In genomic region chr12:86770927-86771326, GRCm38 (mm10) we compare ENCODE assay signal across 15 mouse cellular contexts. TPM values are rescaled to one million over a fixed set of nuclear protein-coding genes. Genes with fewer than 3 reads are reported as not detected.
DNase-seq lines count a peak whose midpoint lies in the region; ATAC-seq and TF ChIP-seq lines count a peak whose summit lies in the region.
"Had no signal": no experiment of that assay in that cellular context is flagged by ENCODE, and none has a peak within 500 bp of the region (broad histone marks: within the 10 kb centered on the region; RNA-seq: fewer than 3 reads in every experiment).

No protein-coding gene starts in this region.

- no peak overlapping the region for H3K9ac ChIP-seq in ES-Bruce4 (ENCODE audit: low read depth, poor library complexity, severe bottlenecking)
- no peak overlapping the region for H3K9ac ChIP-seq in hindbrain, postnatal 0 days (replicated peaks; ENCODE audit: low read length)
- H3K9ac ChIP-seq: kidney, embryonic 15.5 days; liver, postnatal 0 days had no signal

- H3K4me1 ChIP-seq in kidney, adult 2 months (ENCODE audit: control insufficient read depth, insufficient read depth, low read length): peaks cover 3% of the 10 kb centered on the region; the same call in 1 of the 2 replicates
- H3K4me1 ChIP-seq in ES-Bruce4 (ENCODE audit: control insufficient read depth, insufficient read depth, low read length): peaks cover 14% of the 10 kb centered on the region
- no peaks in the 10 kb centered on the region for H3K4me1 ChIP-seq in hindbrain, postnatal 0 days (ENCODE audit: insufficient read depth, low read length)

- no peaks in the 10 kb centered on the region for H3K27me3 ChIP-seq in kidney, adult 2 months (replicated peaks; ENCODE audit: control insufficient read depth, insufficient read depth, low read length)
- no peaks in the 10 kb centered on the region for H3K27me3 ChIP-seq in ES-Bruce4 (ENCODE audit: control insufficient read depth, insufficient read depth, low read length, poor library complexity, severe bottlenecking)
- no peaks in the 10 kb centered on the region for H3K27me3 ChIP-seq in hindbrain, postnatal 0 days (ENCODE audit: insufficient read depth, low read length)
- H3K27me3 ChIP-seq: kidney, embryonic 15.5 days had no signal

- no peak for DNase-seq in kidney, adult 2 months
- no peak for DNase-seq in kidney, postnatal 4 days
- peak; percentile 91 for DNase-seq in R1 (ENCODE audit: low read depth, low spot score)
- peak; percentile 5 for DNase-seq in hindbrain, postnatal 0 days (ENCODE audit: low spot score)
- no peak for DNase-seq in cerebellum, postnatal 36 days
- no peak for DNase-seq in thymus, postnatal 25 days
- DNase-seq in frontal cortex, postnatal 10 days (ENCODE audit: low spot score in 2 of 2): no peak
- DNase-seq: liver, postnatal 0 days had no signal

- no peak overlapping the region for H3K4me2 ChIP-seq in hindbrain, postnatal 0 days (ENCODE audit: low read depth, low read length)
- H3K4me2 ChIP-seq: kidney, embryonic 15.5 days had no signal

- H3K27ac ChIP-seq in kidney, adult 2 months (ENCODE audit: insufficient read depth, low read depth, low read length): 0 out of 2 replicates have a peak overlapping the region, but pooled peaks have one; percentile 39
- peak overlapping the region; percentile 76 for H3K27ac ChIP-seq in ES-Bruce4 (ENCODE audit: insufficient read depth, low read length)
- H3K27ac ChIP-seq in hindbrain, postnatal 0 days: no peak overlapping the region

- H3K9me3 ChIP-seq in ES-Bruce4 (replicated peaks; ENCODE audit: control insufficient read depth, insufficient read depth, low read length, poor library complexity, severe bottlenecking): no peaks in the 10 kb centered on the region
- H3K9me3 ChIP-seq in hindbrain, postnatal 0 days (ENCODE audit: low read length): no peaks in the 10 kb centered on the region
- H3K9me3 ChIP-seq: kidney, embryonic 15.5 days had no signal

- WGBS in kidney, adult 2 months: 45% methylated on average over 3 of the region's 3 CpGs
- 4% methylated on average over 3 of the region's 3 CpGs for WGBS in hindbrain, postnatal 0 days

- TF ChIP-seq EP300 in ES-Bruce4 (IDR thresholded peaks at IDR 0.05; ENCODE audit: insufficient read depth, low read depth, low read length): 0 out of 2 replicates have a peak, but pooled peaks have one; percentile 12

- TF ChIP-seq CTCF in kidney, adult 2 months (conservative IDR thresholded peaks at IDR 0.05; ENCODE audit: insufficient read depth, insufficient read length, low read depth, low read length): no peak
- no peak for TF ChIP-seq CTCF in ES-Bruce4 (IDR thresholded peaks at IDR 0.05; ENCODE audit: low read depth, low read length)
- no peak for TF ChIP-seq CTCF in hindbrain, postnatal 0 days (IDR thresholded peaks at IDR 0.05; ENCODE audit: low read depth)

- no peaks in the 10 kb centered on the region for H3K36me3 ChIP-seq in kidney, adult 2 months (ENCODE audit: control insufficient read depth, insufficient read depth, low read length)
- no peaks in the 10 kb centered on the region for H3K36me3 ChIP-seq in ES-Bruce4 (ENCODE audit: control insufficient read depth, insufficient read depth, low read length, poor library complexity, severe bottlenecking)
- H3K36me3 ChIP-seq in hindbrain, postnatal 0 days (ENCODE audit: insufficient read depth, low read length): no peaks in the 10 kb centered on the region
- H3K36me3 ChIP-seq: kidney, embryonic 15.5 days had no signal

- ATAC-seq in hindbrain, postnatal 0 days: no peak
- ATAC-seq: liver, postnatal 0 days had no signal

- TF ChIP-seq POLR2A in kidney, adult 2 months (IDR thresholded peaks at IDR 0.05; ENCODE audit: low read depth, low read length): no peak
- TF ChIP-seq POLR2A in ES-Bruce4 (IDR thresholded peaks at IDR 0.05; ENCODE audit: insufficient read depth, low read length): no peak

- H3K4me3 ChIP-seq in kidney, adult 2 months (ENCODE audit: insufficient read depth, low read depth, low read length): no peak overlapping the region
- H3K4me3 ChIP-seq in ES-Bruce4 (ENCODE audit: low read depth, low read length): no peak overlapping the region
- no peak overlapping the region for H3K4me3 ChIP-seq in hindbrain, postnatal 0 days (ENCODE audit: low read length)
- H3K4me3 ChIP-seq: kidney, embryonic 15.5 days; megakaryocyte, embryonic 14.5 days had no signal

RNA-seq across cellular contexts. Expression of gene Lrrc74a, which starts 36.8 kb away (rescaled TPM):
- polyA plus RNA-seq in kidney, adult 2 months (2012; rRNA removed): not detected in 2 replicates
- not detected in 2 replicates for polyA plus RNA-seq in ES-Bruce4 (2011; ENCODE audit: insufficient read depth, insufficient read length, low read depth, missing spikeins)
- total RNA-seq in hindbrain, postnatal 0 days (2014; rRNA removed): not detected in 2 replicates
- polyA plus RNA-seq in hindbrain, postnatal 0 days (2015; fragmentation: Nextera tagmentation; extraction: Ambion mirVana): not detected in 2 replicates
- total RNA-seq: heart, postnatal 4 days; left cerebral cortex, postnatal 4 days had no signal
- polyA plus RNA-seq: cerebellum, adult 2 months; kidney, embryonic 15.5 days; liver, postnatal 0 days; neural tube, embryonic 14.5 days had no signal

RNA-seq across cellular contexts. Expression of gene Angel1, which starts 44.7 kb away (rescaled TPM):
- 7.3 and 8.7 TPM in 2 replicates for polyA plus RNA-seq in kidney, adult 2 months (2012; rRNA removed)
- polyA plus RNA-seq in ES-Bruce4 (2011; ENCODE audit: insufficient read depth, insufficient read length, low read depth, missing spikeins): 12.0 and 14.4 TPM in 2 replicates
- total RNA-seq in hindbrain, postnatal 0 days (2014; rRNA removed): 5.8 and 10.0 TPM in 2 replicates
- 9.1 and 9.3 TPM in 2 replicates for polyA plus RNA-seq in hindbrain, postnatal 0 days (2015; fragmentation: Nextera tagmentation; extraction: Ambion mirVana)

Comparison
In these comparisons a context has a peak if more than half of its experiments do, and no peak if none do; other contexts are left out.
1. DNase-seq: peak in R1 (single experiment) and hindbrain, postnatal 0 days (single experiment); none in kidney, adult 2 months (single experiment), kidney, postnatal 4 days (0 of 2), cerebellum, postnatal 36 days (0 of 2), thymus, postnatal 25 days (single experiment) and frontal cortex, postnatal 10 days (0 of 2).